Mouse (Mus musculus): ENCODE measurements around the gene Nt5dc3.

The Nt5dc3 gene

GRCm38 (mm10) chr10:86880071-86880806, 101.4 kb downstream of the Nt5dc3 start:
- no peak for DNase-seq (ENCODE audit: low spot score)

- DNase-seq (ENCODE audit: low spot score): no peak
These were observed 102.6 kb downstream of the Nt5dc3 start for GRCm38 (mm10) chr10:86881448-86881847.

- no peak for DNase-seq (ENCODE audit: low spot score)
These were observed 107.6 kb downstream of the Nt5dc3 start for GRCm38 (mm10) chr10:86886434-86886833.
